10 mouse cellular contexts compared by ENCODE assay signal in the genomic region with DNA sequence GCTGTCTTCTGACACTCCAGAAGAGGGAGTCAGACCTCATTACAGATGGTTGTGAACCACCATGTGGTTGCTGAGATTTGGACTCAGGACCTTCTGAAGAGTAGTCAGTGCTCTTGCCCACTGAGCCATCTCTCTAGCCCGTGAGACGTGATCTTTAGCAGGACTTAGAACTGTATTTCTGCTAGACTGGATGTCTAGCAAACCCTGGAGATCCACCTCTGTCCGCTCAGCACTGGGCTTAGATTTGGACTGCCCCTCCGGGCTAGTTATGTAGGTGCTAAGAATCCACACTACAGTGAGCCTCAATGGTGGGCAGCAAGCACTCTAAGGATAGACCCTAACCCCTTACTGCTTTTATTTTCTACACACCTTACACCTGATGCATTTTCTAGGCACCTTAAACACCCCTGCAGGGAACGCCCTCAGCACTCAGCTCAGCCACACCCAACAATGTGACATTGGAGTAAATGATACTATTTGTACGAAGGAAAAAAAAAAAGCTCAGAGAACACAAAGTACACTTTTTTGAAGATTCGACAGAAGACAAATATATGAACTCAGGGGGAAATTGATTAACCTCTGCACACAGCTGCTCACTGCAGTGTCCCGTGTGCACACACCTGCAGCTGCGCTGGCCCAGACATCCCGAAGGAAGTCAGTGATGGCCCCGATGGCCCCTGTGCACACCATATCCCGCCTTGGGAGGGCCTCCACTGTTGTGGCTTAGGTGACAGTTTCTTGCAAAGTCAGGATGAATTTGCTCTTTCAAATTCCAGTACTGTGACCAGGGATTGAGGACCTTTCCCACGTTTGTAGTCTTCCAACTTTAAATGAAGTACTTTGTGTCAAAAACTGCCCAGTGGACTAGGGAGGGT. TPM values are rescaled to one million over a fixed set of nuclear protein-coding genes. Genes with fewer than 3 reads are reported as not detected.
DNase-seq lines count a peak whose midpoint lies in the region; ATAC-seq lines count a peak whose summit lies in the region.
"Had no signal": no experiment of that assay in that cellular context is flagged by ENCODE, and none has a peak within 500 bp of the region (broad histone marks: within the 10 kb centered on the region; RNA-seq: fewer than 3 reads in every experiment).

No protein-coding gene starts in this region.

- peaks cover 58% of the 10 kb centered on the region for H3K27me3 ChIP-seq in kidney, embryonic 16.5 days (ENCODE audit: insufficient read depth, low read length)
- H3K27me3 ChIP-seq in hindbrain, embryonic 14.5 days (ENCODE audit: control insufficient read depth, insufficient read depth, low read length): peaks cover 95% of the 10 kb centered on the region
- H3K27me3 ChIP-seq in midbrain, embryonic 16.5 days (ENCODE audit: control insufficient read depth, insufficient read depth, low read depth, low read length): peaks cover 81% of the 10 kb centered on the region

- H3K4me1 ChIP-seq in kidney, embryonic 16.5 days (ENCODE audit: insufficient read depth, low read length): peaks cover 39% of the 10 kb centered on the region
- H3K4me1 ChIP-seq in hindbrain, embryonic 14.5 days (replicated peaks; ENCODE audit: control insufficient read depth, insufficient read depth, low read length): peaks cover 25% of the 10 kb centered on the region
- peaks cover 24% of the 10 kb centered on the region for H3K4me1 ChIP-seq in midbrain, embryonic 16.5 days (ENCODE audit: control insufficient read depth, insufficient read depth, low read length)

- DNase-seq in kidney, adult 11 months: no peak
- DNase-seq in adipocyte (ENCODE audit: low spot score): peak; percentile 39
- no peak for DNase-seq in hindbrain, embryonic 14.5 days (ENCODE audit: low spot score)
- no peak for DNase-seq in adrenal gland, postnatal 10 days
- no peak for DNase-seq in cerebellum, postnatal 36 days
- no peak for DNase-seq in natural killer cell, adult 2 months (ENCODE audit: low spot score in 2 of 2)

- H3K36me3 ChIP-seq in kidney, embryonic 16.5 days (ENCODE audit: insufficient read depth, low read length): no peaks in the 10 kb centered on the region
- no peaks in the 10 kb centered on the region for H3K36me3 ChIP-seq in hindbrain, embryonic 14.5 days (replicated peaks; ENCODE audit: control insufficient read depth, insufficient read depth)
- H3K36me3 ChIP-seq in midbrain, embryonic 16.5 days (ENCODE audit: control insufficient read depth, insufficient read depth, low read length): no peaks in the 10 kb centered on the region

- peak overlapping the region; percentile 38 for H3K4me3 ChIP-seq in kidney, embryonic 16.5 days (ENCODE audit: low read length)
- H3K4me3 ChIP-seq in hindbrain, embryonic 14.5 days (replicated peaks; ENCODE audit: low read length): no peak overlapping the region; the same call in 1 of the 2 replicates
- H3K4me3 ChIP-seq in midbrain, embryonic 16.5 days (ENCODE audit: low read depth, low read length): no peak overlapping the region; the same call in 1 of the 2 replicates

- peak overlapping the region; percentile 51 for H3K9ac ChIP-seq in kidney, embryonic 16.5 days (replicated peaks; ENCODE audit: low read length)
- H3K9ac ChIP-seq in hindbrain, embryonic 14.5 days: no peak overlapping the region
- H3K9ac ChIP-seq in midbrain, embryonic 16.5 days (ENCODE audit: low read depth, low read length): no peak overlapping the region

- no peaks in the 10 kb centered on the region for H3K9me3 ChIP-seq in kidney, embryonic 16.5 days (ENCODE audit: low read length)
- H3K9me3 ChIP-seq in hindbrain, embryonic 14.5 days (ENCODE audit: control insufficient read depth, low read length): no peaks in the 10 kb centered on the region
- no peaks in the 10 kb centered on the region for H3K9me3 ChIP-seq in midbrain, embryonic 16.5 days (replicated peaks; ENCODE audit: control insufficient read depth, low read length, poor library complexity, severe bottlenecking)

- no peak for ATAC-seq in kidney, embryonic 16.5 days (ENCODE audit: low FRiP score, low TSS enrichment)
- ATAC-seq in hindbrain, embryonic 14.5 days (ENCODE audit: low FRiP score): no peak
- ATAC-seq in midbrain, embryonic 16.5 days: no peak

- H3K4me2 ChIP-seq in kidney, embryonic 16.5 days (replicated peaks; ENCODE audit: low read depth, low read length): peak overlapping the region; percentile 57
- H3K4me2 ChIP-seq in hindbrain, embryonic 14.5 days (replicated peaks): peak overlapping the region; percentile 40; the same call in 1 of the 2 replicates
- H3K4me2 ChIP-seq in midbrain, embryonic 16.5 days (ENCODE audit: low read length): peak overlapping the region; percentile 47; the same call in 1 of the 2 replicates

- peak overlapping the region; percentile 60 for H3K27ac ChIP-seq in kidney, embryonic 16.5 days (ENCODE audit: low read length)
- H3K27ac ChIP-seq in hindbrain, embryonic 14.5 days: no peak overlapping the region
- H3K27ac ChIP-seq in midbrain, embryonic 16.5 days (ENCODE audit: low read length): no peak overlapping the region

- WGBS in kidney, embryonic 16.5 days: 60% methylated on average over 13 of the region's 13 CpGs
- 72% methylated on average over 13 of the region's 13 CpGs for WGBS in hindbrain, embryonic 14.5 days
- 65% methylated on average over 13 of the region's 13 CpGs for WGBS in midbrain, embryonic 16.5 days

RNA-seq across cellular contexts. Expression of a gene that starts 3.4 kb away (rescaled TPM):
- 543 and 568 TPM in 2 replicates for polyA plus RNA-seq in kidney, embryonic 16.5 days (2015; fragmentation: Nextera tagmentation; extraction: Ambion mirVana)
- polyA plus RNA-seq in hindbrain, embryonic 14.5 days (2014; fragmentation: Nextera tagmentation; extraction: Ambion mirVana): 59.7 and 75.2 TPM in 2 replicates
- 51.8 and 86.0 TPM in 2 replicates for polyA plus RNA-seq in midbrain, embryonic 16.5 days (2015; fragmentation: Nextera tagmentation; extraction: Ambion mirVana)
- total RNA-seq in adrenal gland, postnatal 10 days (2021): 100 to 1,000 TPM; 147 to 449 TPM

RNA-seq across cellular contexts. Expression of a gene that starts 9.8 kb away (rescaled TPM):
- polyA plus RNA-seq in kidney, embryonic 16.5 days (2015; fragmentation: Nextera tagmentation; extraction: Ambion mirVana): 143 and 167 TPM in 2 replicates
- 15.7 and 16.9 TPM in 2 replicates for polyA plus RNA-seq in hindbrain, embryonic 14.5 days (2014; fragmentation: Nextera tagmentation; extraction: Ambion mirVana)
- polyA plus RNA-seq in midbrain, embryonic 16.5 days (2015; fragmentation: Nextera tagmentation; extraction: Ambion mirVana): 11.5 and 17.9 TPM in 2 replicates
- total RNA-seq in adrenal gland, postnatal 10 days (2021): 100 to 1,000 TPM in 1 of 2 experiments, 10 to 100 TPM in 1; 67.8 to 348 TPM

RNA-seq across cellular contexts. Expression of a gene that starts 29.9 kb away (rescaled TPM):
- polyA plus RNA-seq in kidney, embryonic 16.5 days (2015; fragmentation: Nextera tagmentation; extraction: Ambion mirVana): 1.6 and 3.0 TPM in 2 replicates
- polyA plus RNA-seq in hindbrain, embryonic 14.5 days (2014; fragmentation: Nextera tagmentation; extraction: Ambion mirVana): 215 and 245 TPM in 2 replicates
- 141 and 227 TPM in 2 replicates for polyA plus RNA-seq in midbrain, embryonic 16.5 days (2015; fragmentation: Nextera tagmentation; extraction: Ambion mirVana)
- 10 to 100 TPM in 1 of 2 experiments, 1 to 10 TPM in 1; 7.6 to 11.1 TPM for total RNA-seq in adrenal gland, postnatal 10 days (2021)

RNA-seq across cellular contexts. Expression of a gene that starts 32.1 kb away (rescaled TPM):
- polyA plus RNA-seq in kidney, embryonic 16.5 days (2015; fragmentation: Nextera tagmentation; extraction: Ambion mirVana): 92.3 and 94.2 TPM in 2 replicates
- polyA plus RNA-seq in hindbrain, embryonic 14.5 days (2014; fragmentation: Nextera tagmentation; extraction: Ambion mirVana): 58.9 and 63.3 TPM in 2 replicates
- 58.6 and 59.1 TPM in 2 replicates for polyA plus RNA-seq in midbrain, embryonic 16.5 days (2015; fragmentation: Nextera tagmentation; extraction: Ambion mirVana)
- 10 to 100 TPM; 17.3 to 21.1 TPM for total RNA-seq in adrenal gland, postnatal 10 days (2021)

RNA-seq across cellular contexts. Expression of a gene that starts 45.3 kb away (rescaled TPM):
- polyA plus RNA-seq in kidney, embryonic 16.5 days (2015; fragmentation: Nextera tagmentation; extraction: Ambion mirVana): not detected in 2 replicates
- not detected in 2 replicates for polyA plus RNA-seq in hindbrain, embryonic 14.5 days (2014; fragmentation: Nextera tagmentation; extraction: Ambion mirVana)
- not detected in 2 replicates for polyA plus RNA-seq in midbrain, embryonic 16.5 days (2015; fragmentation: Nextera tagmentation; extraction: Ambion mirVana)
- total RNA-seq in adrenal gland, postnatal 10 days (2021): not detected
- total RNA-seq: adrenal gland, adult 2 months; left cerebral cortex, postnatal 25 days had no signal
- polyA plus RNA-seq: adrenal gland, adult 2 months had no signal

Comparison
In these comparisons a context has a peak if more than half of its experiments do, and no peak if none do; other contexts are left out.
1. RNA of a gene that starts 29.9 kb away (polyA plus RNA-seq): 215 to 245 TPM in hindbrain, embryonic 14.5 days and 141 to 227 TPM in midbrain, embryonic 16.5 days; 1.6 to 3.0 TPM in kidney, embryonic 16.5 days; every median in the first group is over 10 times any median in the second.
2. Peak in every context shown above with its lines, with median percentiles within 50 percentile points of each other: H3K4me2 ChIP-seq.